Mouse (Mus musculus) ES-E14 (cell line): ENCODE measurements around the gene Smarcc1.

ENCODE experiments used
- CHD2 ChIP-seq: IDR thresholded peaks from 2 replicates; pipeline ENCODE4 v1.6.1; 2014; ENCODE audit warnings: mild to moderate bottlenecking, low read depth, low read length, inconsistent platforms
- HCFC1 ChIP-seq: IDR thresholded peaks from 2 replicates; pipeline ENCODE4 v1.6.1; 2012; ENCODE audit warnings: low read length, inconsistent platforms, borderline replicate concordance; ENCODE audit not compliant: insufficient read depth
- ZC3H11A ChIP-seq: IDR thresholded peaks from 2 replicates; pipeline ENCODE4 v1.6.1; 2012; ENCODE audit warnings: low read depth, mild to moderate bottlenecking, inconsistent platforms, low read length, borderline replicate concordance
- ZNF384 ChIP-seq: IDR thresholded peaks from 2 replicates; pipeline ENCODE4 v1.6.1; 2012; ENCODE audit warnings: low read depth, low read length, inconsistent platforms

GRCm38 (mm10) chr9:110208967-110209366, 91.5 kb downstream of the Smarcc1 start:
- TF ChIP-seq ZC3H11A: no peak
- no peak for TF ChIP-seq HCFC1
- TF ChIP-seq CHD2: no peak
- TF ChIP-seq ZNF384: no peak
